In the genomic region with DNA sequence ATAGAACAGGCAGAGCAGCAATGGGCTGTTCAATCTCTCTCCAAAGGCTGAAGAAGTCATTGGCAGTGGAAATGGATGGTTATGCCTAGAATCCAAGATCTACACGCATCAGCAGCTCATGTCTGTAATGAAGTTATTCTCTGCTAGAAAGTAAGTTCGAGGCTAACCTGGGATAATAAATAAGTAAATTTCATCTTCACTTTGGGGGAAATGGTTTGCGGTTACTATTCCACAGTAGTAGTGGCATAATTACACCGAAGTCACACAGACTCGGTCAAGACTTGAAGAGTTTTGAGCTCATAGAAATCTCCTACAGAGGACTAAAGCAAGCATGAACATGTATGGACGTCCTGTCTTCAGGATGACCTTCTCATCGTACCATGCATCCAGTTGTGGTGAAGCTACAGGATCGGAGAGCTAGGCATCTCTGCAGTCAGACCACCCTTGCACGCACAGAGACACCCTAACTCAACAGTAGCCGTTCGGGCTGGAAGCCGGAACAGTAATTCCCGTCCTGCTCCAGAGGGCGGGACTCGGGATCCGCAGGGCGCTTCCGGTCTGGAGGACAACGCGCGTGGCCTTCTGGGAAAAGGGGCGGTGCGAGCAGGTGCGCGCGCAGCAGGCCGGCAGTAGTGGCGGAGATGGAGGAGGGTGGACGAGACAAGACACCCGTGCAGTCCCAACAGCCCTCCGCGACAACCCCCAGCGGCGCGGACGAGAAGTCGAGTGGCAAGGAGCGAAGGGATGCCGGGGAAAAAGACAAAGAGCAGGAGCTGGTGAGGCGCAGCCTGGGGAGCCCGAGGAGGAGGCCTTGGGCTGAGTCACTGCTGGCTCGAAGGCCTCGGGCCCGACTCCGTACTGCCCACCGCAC, we compare ENCODE assay signal across 8 mouse cellular contexts. TPM values are rescaled to one million over a fixed set of nuclear protein-coding genes. Genes with fewer than 3 reads are reported as not detected.
DNase-seq lines count a peak whose midpoint lies in the region; ATAC-seq lines count a peak whose summit lies in the region.

Psmd2 (plus strand) TSS at position 577 of the 871 bp plus-strand sequence.

- peak; percentile 86 to 90 for DNase-seq in CD8-positive naive resting alpha-beta T cell, adult 2 months (ENCODE audit: low read depth in 2 of 2, low spot score in 2 of 2)
- DNase-seq in c-Kit-positive CD71-negative TER-119-negative erythroid progenitor cells, embryonic 14.5 days (ENCODE audit: low read depth): peak; percentile 85
- DNase-seq in forebrain, embryonic 11.5 days (ENCODE audit: low spot score): peak; percentile 98
- peak; percentile 97 to 99 for DNase-seq in kidney, postnatal 36 days
- peak; percentile 91 for DNase-seq in telencephalon, adult 2 months (ENCODE audit: low read depth, low spot score)

- no peaks in the 10 kb centered on the region for H3K9me3 ChIP-seq in forebrain, embryonic 11.5 days (ENCODE audit: control insufficient read depth, low read length)
- no peaks in the 10 kb centered on the region for H3K9me3 ChIP-seq in heart, embryonic 16.5 days (replicated peaks; ENCODE audit: control insufficient read depth, low read length)
- H3K9me3 ChIP-seq in liver, embryonic 15.5 days (replicated peaks): no peaks in the 10 kb centered on the region
- H3K9me3 ChIP-seq in neural tube, embryonic 12.5 days: no peaks in the 10 kb centered on the region

- peak within 1 kb of the TSS; percentile 86 for H3K9ac ChIP-seq in forebrain, embryonic 11.5 days (ENCODE audit: low read length)
- peak within 1 kb of the TSS; percentile 87 for H3K9ac ChIP-seq in heart, embryonic 16.5 days (ENCODE audit: low read length)
- H3K9ac ChIP-seq in liver, embryonic 15.5 days: peak within 1 kb of the TSS; percentile 79
- peak within 1 kb of the TSS; percentile 87 for H3K9ac ChIP-seq in neural tube, embryonic 12.5 days

- peaks cover 2% of the 10 kb centered on the region; the same call in 1 of the 2 replicates for H3K4me1 ChIP-seq in forebrain, embryonic 11.5 days (replicated peaks; ENCODE audit: control insufficient read depth, insufficient read depth, low read length)
- peaks cover 10% of the 10 kb centered on the region for H3K4me1 ChIP-seq in heart, embryonic 16.5 days (ENCODE audit: control insufficient read depth, insufficient read depth, low read length)
- peaks cover 20% of the 10 kb centered on the region for H3K4me1 ChIP-seq in liver, embryonic 15.5 days (replicated peaks)
- H3K4me1 ChIP-seq in neural tube, embryonic 12.5 days: peaks cover 16% of the 10 kb centered on the region

- peak within 1 kb of the TSS; percentile 89 for H3K4me3 ChIP-seq in forebrain, embryonic 11.5 days (ENCODE audit: low read depth, low read length)
- peak within 1 kb of the TSS; percentile 85 for H3K4me3 ChIP-seq in heart, embryonic 16.5 days (ENCODE audit: low read length)
- H3K4me3 ChIP-seq in liver, embryonic 15.5 days (replicated peaks): peak within 1 kb of the TSS; percentile 79
- peak within 1 kb of the TSS; percentile 71 for H3K4me3 ChIP-seq in neural tube, embryonic 12.5 days

- no peaks in the 10 kb centered on the region for H3K27me3 ChIP-seq in forebrain, embryonic 11.5 days (ENCODE audit: control insufficient read depth, insufficient read depth, low read length)
- no peaks in the 10 kb centered on the region for H3K27me3 ChIP-seq in heart, embryonic 16.5 days (ENCODE audit: control insufficient read depth, insufficient read depth, low read length)
- no peaks in the 10 kb centered on the region for H3K27me3 ChIP-seq in liver, embryonic 15.5 days
- H3K27me3 ChIP-seq in neural tube, embryonic 12.5 days (replicated peaks): no peaks in the 10 kb centered on the region

- H3K36me3 ChIP-seq in forebrain, embryonic 11.5 days (ENCODE audit: control insufficient read depth, insufficient read depth, low read length): peaks cover 9% of the 10 kb centered on the region; the same call in 1 of the 2 replicates
- peaks cover 21% of the 10 kb centered on the region for H3K36me3 ChIP-seq in heart, embryonic 16.5 days (ENCODE audit: control insufficient read depth, insufficient read depth)
- H3K36me3 ChIP-seq in liver, embryonic 15.5 days (replicated peaks): peaks cover 32% of the 10 kb centered on the region
- H3K36me3 ChIP-seq in neural tube, embryonic 12.5 days: peaks cover 20% of the 10 kb centered on the region

- H3K4me2 ChIP-seq in forebrain, embryonic 11.5 days (ENCODE audit: low read depth, low read length, severe bottlenecking): peak within 1 kb of the TSS; percentile 96
- peak within 1 kb of the TSS; percentile 91 for H3K4me2 ChIP-seq in heart, embryonic 16.5 days (ENCODE audit: low read depth, low read length)
- peak within 1 kb of the TSS; percentile 79 for H3K4me2 ChIP-seq in liver, embryonic 15.5 days
- H3K4me2 ChIP-seq in neural tube, embryonic 12.5 days (replicated peaks): peak within 1 kb of the TSS; percentile 91

- H3K27ac ChIP-seq in forebrain, embryonic 11.5 days (ENCODE audit: low read depth, low read length): peak within 1 kb of the TSS; percentile 68; the same call in 1 of the 2 replicates
- peak within 1 kb of the TSS; percentile 84 for H3K27ac ChIP-seq in heart, embryonic 16.5 days (ENCODE audit: low read length)
- H3K27ac ChIP-seq in liver, embryonic 15.5 days (replicated peaks): peak within 1 kb of the TSS; percentile 70
- H3K27ac ChIP-seq in neural tube, embryonic 12.5 days: no peak within 1 kb of the TSS

- 2% methylated on average over 45 of the region's 46 CpGs for WGBS in forebrain, embryonic 11.5 days
- 2% methylated on average over 46 of the region's 46 CpGs for WGBS in heart, embryonic 16.5 days
- WGBS in liver, embryonic 15.5 days (ENCODE audit: insufficient replicate concordance): under 1% methylated on average over 46 of the region's 46 CpGs
- 2% methylated on average over 46 of the region's 46 CpGs for WGBS in neural tube, embryonic 12.5 days

- peak; percentile 96 for ATAC-seq in forebrain, embryonic 11.5 days (replicated peaks; ENCODE audit: low FRiP score)
- peak; percentile 96 for ATAC-seq in heart, embryonic 16.5 days (replicated peaks; ENCODE audit: extremely low read depth, insufficient read depth, low FRiP score)
- peak; percentile 92 for ATAC-seq in liver, embryonic 15.5 days (ENCODE audit: insufficient read depth)
- peak; percentile 95 for ATAC-seq in neural tube, embryonic 12.5 days (ENCODE audit: low FRiP score, low read depth)

RNA-seq across cellular contexts. Expression of gene Psmd2, which starts in this region (rescaled TPM):
- 469 and 503 TPM in 2 replicates for polyA plus RNA-seq in forebrain, embryonic 11.5 days (2014; fragmentation: Nextera tagmentation; extraction: Ambion mirVana)
- 245 and 248 TPM in 2 replicates for polyA plus RNA-seq in heart, embryonic 16.5 days (2015; fragmentation: Nextera tagmentation; extraction: Ambion mirVana)
- 164 and 171 TPM in 2 replicates for polyA plus RNA-seq in liver, embryonic 15.5 days (2015; fragmentation: Nextera tagmentation; extraction: Ambion mirVana)
- 412 and 424 TPM in 2 replicates for polyA plus RNA-seq in neural tube, embryonic 12.5 days (2016; fragmentation: Nextera tagmentation; extraction: Ambion mirVana)
